Mouse (Mus musculus) large intestine, adult 2 months (tissue): Measurements from ENCODE around the gene Fam114a1. TPM values are rescaled to one million over a fixed set of nuclear protein-coding genes. Genes with fewer than 3 reads are reported as not detected.

ENCODE experiments used
- DNase-seq: peaks from one replicate; pipeline ENCODE4 v3.0.0-alpha.2; 2012; ENCODE audit warnings: low read depth, low spot score
- WGBS: fragments of 180-500 bp; shearing (Covaris S2); methylation state at CpG from one replicate; pipeline ENCODE4 v1.1.7; 2018; 5-methylcytosine and 5-hydroxymethylcytosine counted together
- polyA plus RNA-seq: library from polyadenylated mRNA; depleted of rRNA; stranded (reverse); fragments of >200 nt; gene quantifications from 2 replicates; pipeline ENCODE4 v1.2.3, GENCODE M21; 2012; rRNA removed

Fam114a1 gene
- 16.8 and 24.0 TPM in 2 replicates for polyA plus RNA-seq

DNA sequence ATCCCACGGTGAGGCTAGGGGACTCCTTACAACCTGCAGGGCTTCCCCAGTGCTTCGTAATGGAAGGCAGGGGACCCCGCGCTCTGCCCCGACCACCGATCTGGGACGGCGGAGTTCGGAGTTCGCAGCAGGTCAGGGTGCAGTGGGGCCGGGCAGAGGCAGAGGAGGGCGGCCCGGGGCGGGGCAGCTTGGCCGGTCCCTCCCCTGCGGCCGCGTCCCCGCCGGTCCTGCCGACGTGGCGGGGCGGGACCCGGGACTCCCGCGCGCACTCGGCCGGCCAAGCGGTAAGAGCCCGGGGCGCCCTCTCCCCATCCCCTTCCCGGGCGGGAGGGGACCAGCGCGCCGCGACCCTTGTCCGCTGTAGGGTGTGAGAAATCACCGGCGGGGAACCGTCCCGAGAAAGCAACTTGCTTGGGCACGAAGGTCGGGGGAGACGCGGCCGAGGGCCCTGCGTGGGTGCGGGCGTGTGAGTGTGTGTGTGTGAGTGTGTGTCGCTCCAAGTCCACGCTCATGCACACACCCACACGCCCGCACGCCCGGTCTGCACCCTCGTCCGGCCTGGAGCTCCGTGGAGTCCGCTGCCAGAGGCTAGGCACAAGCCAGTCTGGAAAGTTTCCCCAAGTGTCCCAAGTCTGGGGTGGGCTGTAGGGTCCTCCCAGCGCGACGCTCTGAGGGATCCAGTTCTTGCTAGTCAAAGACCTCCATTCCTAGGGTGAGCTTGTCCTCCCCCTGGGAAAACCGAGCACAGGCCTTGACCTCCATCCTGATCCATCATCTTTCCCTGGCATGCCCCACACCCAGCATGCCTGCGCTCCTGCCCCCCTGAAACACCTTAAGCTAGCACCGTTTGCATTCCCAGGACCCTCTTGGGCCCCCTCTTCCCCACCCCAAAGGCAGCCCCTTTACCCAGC, at the start of gene Fam114a1:
Gene Fam114a1 (plus strand): TSS at position 211 of the 911 bp plus-strand sequence.
- DNase-seq = no peak
- WGBS = 1% methylated on average over 68 of the region's 68 CpGs

DNA sequence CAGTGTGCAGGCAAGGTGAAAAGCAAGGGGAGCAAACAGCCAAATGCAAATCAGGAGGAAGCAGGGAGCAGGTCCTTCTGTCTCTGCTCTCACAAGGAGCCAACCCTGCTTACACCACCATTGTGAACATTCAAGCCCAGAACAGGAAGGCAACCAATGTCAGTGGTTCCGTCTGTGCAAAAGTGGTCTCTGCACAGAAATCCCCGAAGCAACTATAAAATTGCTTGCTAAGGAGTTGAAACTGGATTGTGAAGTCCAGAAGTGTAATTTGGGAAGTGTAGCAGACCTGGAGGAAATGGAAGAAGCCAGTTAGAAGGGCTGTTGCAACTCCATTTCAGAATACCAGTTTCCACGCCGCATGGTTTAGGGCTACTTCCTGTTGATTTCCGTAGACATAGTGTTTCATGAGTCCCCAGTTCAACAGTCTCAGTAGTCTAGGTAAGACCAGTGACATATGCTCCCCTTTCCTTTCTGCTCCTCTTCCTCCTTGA, 46.9 kb upstream of the Fam114a1 start:
- WGBS = 90% methylated on average over 5 of the region's 5 CpGs
- DNase-seq = no peak

DNA sequence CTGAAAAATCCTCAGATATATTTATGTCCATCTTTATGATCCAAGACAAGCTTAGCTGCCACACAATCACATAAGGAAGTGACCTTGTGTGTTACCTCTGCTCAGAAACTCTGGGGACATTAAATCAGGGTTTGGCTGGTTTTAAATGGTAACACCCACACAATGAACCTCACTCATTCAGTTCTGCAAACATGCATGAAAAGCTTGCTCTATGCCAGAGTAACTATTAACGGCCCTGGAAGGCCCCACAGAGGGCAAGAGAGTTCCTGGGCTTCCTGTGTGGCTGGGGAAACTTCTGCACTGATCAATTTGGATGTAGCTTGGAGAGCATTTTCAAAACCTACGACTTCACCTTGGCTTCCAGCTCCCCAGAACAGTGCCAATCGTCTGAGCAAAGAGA, 37.7 kb upstream of the Fam114a1 start:
- peak; percentile 77 for DNase-seq
- WGBS = 14% methylated on average over 3 of the region's 3 CpGs

DNA sequence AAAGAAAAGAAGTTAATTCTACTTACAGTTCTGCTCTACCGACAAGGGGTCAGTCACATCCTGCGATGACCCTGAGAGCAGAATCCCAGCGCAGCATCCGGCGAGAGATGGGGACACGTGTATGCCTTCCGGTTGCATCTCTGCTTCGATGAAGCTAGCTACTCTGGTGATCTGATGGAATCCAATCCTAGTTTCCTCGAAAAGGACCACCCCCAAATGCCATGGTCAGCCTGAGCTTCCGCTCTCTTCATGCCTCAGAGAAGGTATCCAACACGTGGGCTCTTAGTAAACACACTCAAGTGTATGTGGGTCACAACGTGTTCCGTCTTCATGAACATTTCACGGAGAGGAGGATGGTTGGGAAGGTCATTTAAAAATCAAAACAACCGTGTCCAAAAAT, 37.1 kb upstream of the Fam114a1 start:
- DNase-seq = no peak
- 72% methylated on average over 15 of the region's 15 CpGs for WGBS

DNA sequence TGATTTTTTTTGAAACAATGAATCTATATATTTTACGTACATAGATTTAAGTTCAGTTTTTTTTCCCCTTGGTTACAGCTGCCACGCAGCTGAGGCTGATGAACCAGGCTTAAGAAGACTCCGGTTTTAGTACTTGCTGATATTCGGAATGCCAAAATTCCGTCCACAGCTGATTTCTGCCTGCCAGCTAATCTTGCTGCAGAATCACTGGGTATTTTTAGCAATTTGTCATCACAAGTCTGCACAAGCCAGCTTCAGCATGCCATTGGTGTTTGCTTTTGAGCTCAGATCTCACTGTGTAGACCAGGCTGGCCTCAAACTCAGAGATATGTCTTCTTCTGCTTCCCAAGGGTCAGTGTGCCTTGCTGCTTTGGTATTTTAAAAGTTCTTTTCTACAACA, 18.4 kb upstream of the Fam114a1 start:
- DNase-seq = no peak
- WGBS = 78% methylated on average over 5 of the region's 5 CpGs

DNA sequence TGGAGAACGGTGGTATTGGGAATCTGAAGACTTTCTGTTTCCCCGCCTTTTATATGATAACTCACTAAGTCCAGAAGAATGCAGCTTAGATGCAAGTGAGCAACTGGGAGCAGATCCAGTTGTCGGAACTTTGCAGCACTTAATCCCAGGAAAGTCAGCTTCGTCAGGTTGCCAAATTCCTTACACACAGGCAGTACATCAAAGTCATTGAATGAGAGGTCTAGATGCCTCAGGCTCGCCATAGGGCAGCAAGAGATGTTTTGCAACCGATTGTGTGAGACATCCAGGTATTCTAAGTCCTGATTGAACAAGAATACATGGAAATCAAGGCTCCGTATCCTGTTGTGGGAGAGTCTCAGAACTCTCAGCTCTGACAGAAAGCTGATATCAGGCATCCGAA, 14.9 kb upstream of the Fam114a1 start:
- 85% methylated on average over 8 of the region's 8 CpGs for WGBS
- DNase-seq = no peak

DNA sequence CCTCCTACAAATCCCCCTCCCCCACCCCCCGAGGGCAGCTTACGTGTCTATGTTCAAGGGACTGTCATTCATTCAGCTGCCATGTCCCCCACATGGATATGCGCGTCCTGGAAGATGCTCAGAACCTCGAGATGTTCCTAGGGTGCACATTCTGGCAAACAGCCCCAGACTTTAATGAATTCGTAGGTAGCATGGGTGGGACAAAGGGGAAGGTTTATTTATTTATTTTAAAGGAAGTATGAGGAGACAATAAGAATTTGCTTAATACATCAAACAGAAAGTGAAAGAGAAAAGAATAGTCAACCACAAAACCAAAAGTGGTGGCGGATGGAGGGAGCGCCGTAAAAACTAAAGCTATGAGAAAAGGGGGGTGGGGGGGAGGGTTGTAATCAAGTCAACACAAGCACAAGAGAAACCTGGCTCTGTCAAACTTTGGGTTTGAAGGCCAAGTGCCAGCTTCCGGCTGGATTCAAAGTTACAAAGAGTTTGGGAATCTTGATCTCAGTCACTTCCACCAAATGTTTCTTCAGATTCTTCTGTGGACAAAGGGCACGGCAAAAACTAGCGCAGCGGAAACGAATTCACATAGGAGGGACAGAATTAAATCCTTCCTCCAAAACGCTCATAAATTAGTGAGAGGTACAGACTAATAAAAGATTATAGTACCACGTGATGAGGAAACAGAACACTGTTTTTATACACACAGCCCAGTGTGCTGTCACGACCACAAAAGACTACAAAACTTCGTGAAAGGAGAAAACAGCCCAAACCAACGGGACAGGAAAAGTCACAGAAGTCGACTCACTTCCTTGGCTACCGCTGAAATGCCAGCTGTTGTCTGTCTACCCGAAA, 10.7 kb upstream of the Fam114a1 start:
- WGBS = 67% methylated on average over 22 of the region's 22 CpGs
- DNase-seq = no peak

DNA sequence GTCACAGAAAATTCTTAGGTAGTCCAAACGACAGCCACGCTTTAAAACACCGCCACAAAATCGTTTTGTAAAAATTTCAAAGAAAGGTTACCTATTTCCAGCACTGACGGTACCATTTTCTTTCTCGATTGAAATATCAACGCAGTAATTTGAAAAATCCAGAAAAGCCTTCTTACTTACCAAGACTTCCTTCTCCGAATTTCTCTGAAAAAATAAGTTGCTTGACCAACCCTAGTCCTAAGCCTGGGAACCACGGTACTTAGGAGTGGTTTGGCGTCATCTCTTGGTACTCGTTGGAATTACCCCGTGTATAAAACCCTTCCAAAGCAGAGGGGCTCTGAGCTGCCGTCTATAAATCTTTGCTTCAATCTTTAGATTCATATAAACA, 10.0 kb upstream of the Fam114a1 start, which contains the start of gene Tlr6:
Gene Tlr6 (minus strand): TSS at position 255 of the 388 bp plus-strand sequence.
- WGBS = 62% methylated on average over 13 of the region's 13 CpGs
- DNase-seq = no peak

DNA sequence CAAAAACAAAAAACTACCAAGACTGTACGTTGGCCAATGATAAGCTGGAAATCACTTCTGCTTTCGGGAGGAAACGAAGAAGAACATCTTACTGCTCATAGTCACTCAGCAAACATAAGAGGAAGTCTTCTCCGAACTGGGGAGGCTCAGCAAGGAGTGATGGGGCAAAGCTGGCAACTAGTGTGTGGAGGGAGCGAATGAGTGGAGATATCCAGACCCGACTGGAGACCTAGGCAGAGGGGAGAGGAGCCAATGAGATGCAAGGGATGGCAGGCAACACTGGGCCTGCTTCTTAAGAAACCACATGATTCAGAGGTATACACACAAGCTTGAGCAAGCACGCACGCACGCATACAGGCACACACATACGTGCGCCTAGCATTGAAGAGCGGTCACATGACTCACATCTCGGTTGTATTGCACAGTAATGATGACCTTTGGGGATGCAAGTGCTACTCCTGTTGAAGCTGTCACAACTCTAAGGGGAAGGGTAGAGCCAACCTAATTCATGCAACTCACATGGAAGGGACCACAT, 8.9 kb upstream of the Fam114a1 start:
- no peak for DNase-seq
- 86% methylated on average over 13 of the region's 13 CpGs for WGBS

DNA sequence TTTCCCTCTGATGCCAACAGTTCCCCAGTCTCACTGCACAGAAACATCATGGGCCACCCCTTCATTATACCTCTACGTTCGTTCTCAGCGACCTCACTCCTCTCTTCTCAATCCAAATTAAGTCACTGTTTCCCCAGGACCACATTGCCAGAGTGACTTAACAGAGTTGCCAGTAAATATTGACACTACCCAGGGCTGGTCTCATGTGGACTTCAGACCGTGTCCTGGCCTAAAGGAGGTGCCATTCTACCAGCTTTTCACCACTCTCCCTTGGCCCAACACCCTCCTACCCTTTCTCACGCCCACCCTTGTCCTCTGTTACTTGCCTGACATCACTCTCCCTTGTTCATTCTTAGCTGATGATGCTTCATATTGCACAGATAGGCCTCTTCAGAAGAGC, 6.6 kb upstream of the Fam114a1 start:
- 46% methylated on average over 5 of the region's 5 CpGs for WGBS
- DNase-seq = no peak

DNA sequence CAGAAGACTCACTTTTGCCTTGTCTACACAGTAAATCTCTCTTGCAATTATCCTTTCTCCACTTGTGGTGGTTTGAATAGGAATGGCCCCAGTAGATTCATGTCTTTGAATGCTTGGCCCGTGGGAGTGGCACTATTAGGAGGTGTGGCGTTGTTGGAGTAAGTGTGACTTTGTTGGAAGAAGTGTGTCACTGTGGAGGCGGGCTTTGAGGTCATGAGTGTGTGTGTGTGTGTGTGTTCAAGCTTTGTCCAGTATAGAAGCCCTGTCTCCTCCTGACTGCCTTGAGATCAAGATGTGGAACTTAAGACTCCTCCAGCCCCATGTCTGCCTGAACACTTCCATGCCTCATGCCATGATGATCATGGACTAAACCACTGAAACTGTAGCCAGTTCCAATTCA, 6.1 kb upstream of the Fam114a1 start:
- 73% methylated on average over 3 of the region's 3 CpGs for WGBS
- DNase-seq = no peak

DNA sequence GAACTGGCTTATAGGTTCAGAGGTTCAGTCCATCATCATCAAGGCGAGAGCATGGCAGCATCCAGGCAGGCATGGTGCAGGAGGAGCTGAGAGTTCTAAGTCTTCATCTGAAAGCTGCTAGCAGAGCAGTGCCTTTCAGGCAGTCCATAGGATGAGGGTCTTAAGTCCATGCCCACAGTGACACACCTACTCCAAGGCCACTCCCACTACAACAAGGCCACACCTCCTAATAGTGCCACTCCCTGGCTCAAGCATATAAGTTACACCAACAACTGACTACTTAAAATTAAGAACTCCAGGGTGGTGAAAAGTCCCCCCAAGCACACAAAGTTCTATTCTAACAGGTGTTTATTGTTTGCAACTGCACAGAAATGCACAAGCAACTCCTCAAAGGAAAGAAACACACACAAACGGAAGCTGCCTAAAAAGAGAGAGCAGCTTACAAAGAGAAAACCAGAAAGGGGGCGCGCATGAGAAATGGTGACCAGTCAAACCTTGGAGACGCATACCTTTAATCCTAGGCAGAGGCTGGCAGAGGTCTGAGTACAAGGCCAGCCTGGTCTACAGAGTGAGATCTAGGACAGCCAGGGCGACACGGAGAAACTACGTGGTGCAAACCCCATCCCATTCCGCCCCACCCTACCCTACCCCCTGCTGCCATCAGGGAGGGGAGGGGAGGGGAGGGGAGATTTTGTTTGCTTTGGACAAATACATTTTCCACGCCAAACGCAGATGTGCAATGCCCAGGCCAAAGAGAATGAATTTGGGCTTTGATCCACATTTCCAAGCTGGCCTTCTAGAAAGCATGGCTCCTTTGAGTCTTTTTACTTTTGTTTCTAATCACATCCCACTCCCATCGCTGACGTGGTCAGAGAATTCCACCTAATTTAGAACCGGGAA, 660 bp upstream of the Fam114a1 start:
- no peak for DNase-seq
- WGBS = 7% methylated on average over 14 of the region's 14 CpGs

DNA sequence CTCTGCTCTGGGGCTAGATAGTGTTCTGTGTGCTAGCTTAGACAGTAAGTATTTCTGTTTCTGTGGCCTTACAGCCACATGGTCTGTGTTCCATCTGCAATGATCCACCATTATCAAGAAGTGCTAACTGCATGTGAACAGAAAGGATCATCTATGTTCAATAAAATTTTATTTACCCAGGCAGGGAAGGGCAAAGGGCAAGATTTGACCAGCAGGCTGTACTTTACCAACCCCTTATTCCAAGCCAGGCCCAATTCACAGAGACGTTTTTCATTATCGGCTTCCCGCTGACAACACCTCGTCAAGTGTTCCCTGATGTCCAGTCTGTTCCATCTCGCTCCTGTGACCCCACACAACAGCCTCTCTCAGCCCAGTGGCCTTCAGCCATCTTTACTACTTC, 5.2 kb downstream of the Fam114a1 start:
- DNase-seq = no peak
- 34% methylated on average over 5 of the region's 5 CpGs for WGBS

DNA sequence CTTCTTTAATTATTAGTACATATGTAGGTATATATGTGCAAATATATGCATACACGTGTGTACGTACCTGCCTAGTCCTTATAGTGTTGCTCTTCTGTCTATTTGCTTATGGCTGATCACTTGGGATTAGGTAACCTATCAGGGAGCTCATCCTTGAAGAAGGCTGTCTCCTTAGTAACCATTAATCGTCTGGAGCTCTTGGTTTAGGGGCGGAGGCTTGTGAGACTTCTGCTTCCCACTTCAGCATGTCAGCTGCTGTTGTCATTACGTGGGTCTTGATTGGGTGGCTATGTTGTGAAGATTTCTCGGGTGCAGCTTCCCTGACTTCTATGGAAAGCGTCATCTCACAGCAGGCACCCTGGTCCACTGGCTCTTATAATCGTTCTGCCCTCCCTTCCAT, 7.3 kb downstream of the Fam114a1 start:
- DNase-seq = no peak
- WGBS = 88% methylated on average over 8 of the region's 8 CpGs

DNA sequence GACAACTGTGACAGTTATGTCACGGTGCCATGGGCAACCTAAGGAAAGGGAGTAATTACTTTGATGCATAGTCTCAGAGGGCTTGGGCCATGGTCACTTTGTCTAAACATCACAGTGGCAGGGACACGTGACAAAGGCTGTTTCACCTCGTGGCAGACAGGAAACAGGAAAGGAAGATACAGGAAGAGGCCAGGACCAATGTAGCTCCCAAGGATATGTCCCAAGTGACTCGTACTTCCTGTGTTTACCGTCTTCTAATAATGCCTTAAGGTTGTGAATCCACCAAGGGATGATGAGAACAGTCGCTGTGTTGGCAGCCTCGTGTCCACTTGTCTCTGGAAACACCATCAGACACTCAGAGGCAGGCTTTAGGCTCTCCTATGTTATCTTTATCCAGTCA, 16.1 kb downstream of the Fam114a1 start:
- DNase-seq = no peak
- 74% methylated on average over 7 of the region's 7 CpGs for WGBS

DNA sequence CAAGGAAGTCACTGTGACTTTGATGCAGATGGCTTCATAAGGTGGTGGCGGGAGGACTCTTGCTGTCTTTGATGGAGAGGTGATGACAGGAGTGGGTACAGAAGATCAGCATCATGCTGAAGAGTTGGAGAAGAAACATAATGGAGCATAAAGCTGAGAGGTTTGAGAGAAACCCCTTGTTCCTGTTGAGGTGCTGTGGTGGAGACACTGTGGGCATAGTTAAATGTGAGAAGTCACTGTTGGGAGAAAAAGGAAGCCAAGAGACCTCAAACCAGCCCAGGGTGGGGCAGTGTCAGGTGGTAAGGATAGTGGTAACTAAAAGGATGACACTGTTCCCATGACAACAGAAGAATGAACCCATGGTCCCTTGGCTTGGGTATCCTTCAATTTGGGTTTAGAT, 20.1 kb downstream of the Fam114a1 start:
- no peak for DNase-seq
- WGBS = 96% methylated on average over 1 of the region's 1 CpGs

DNA sequence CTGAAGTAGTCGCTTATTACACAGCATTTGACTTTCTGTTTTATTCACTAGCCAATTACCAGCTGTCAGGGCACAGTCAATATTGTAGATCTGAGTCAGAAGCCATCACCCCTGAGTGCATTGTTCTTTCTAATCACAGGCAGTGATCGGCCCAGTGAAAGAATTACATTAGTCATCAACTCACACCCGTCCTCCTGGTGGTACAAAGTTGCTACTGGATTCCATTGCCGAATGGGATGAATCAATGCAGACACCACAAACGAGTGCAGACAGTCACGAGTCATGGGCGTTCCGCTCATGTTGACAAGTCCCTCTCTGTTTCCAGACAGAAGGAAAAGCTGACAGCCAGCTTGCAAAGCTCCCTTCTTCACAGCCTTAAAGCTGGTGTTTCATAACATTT, 22.7 kb downstream of the Fam114a1 start:
- WGBS = 44% methylated on average over 8 of the region's 8 CpGs
- no peak for DNase-seq

DNA sequence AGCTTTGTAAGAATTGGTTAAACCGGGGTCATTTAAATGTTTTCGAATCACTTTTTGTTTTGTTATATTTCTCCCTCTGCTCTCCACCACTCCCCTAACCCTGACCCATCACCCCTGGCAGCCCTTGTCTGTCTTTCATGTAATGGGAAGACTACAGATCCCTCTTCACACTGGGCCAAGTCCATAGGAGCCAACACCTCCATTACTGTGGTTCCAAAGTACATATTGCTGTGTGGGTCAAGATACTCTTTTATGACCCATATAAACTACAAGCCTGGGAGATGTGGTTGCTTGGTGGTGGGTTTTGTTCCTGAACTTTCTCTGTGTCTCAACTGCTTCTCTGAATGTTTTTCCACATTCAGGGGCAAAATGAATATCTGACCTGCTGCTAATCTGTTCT, 25.5 kb downstream of the Fam114a1 start:
- 91% methylated on average over 2 of the region's 2 CpGs for WGBS
- DNase-seq = no peak
